Mouse (Mus musculus) gastrocnemius, postnatal 14 days (tissue): Measurements from ENCODE around the gene Zfp518a. TPM values are rescaled to one million over a fixed set of nuclear protein-coding genes. Genes with fewer than 3 reads are reported as not detected.

Source experiments
- DNase-seq: peaks from one replicate; pipeline ENCODE4 v3.0.0; 2021; ENCODE audit warnings: mixed read lengths
- intact Hi-C: fragments of 180-260 bp; cut with DNase I; formaldehyde crosslinking; loops from one replicate; pipeline ENCODE4 v1.15.1; 2025; ENCODE audit warnings: low total_unique reads
- long read RNA-seq, 2 experiments: library from polyadenylated mRNA; stranded (forward); transcript quantifications; one replicate each; pipeline ENCODE4 v2.0.0; 2021
- total RNA-seq, 2 experiments: library from RNA; stranded (reverse); gene quantifications; 2 replicates each; pipeline ENCODE4 v1.2.3; 2021

Gene Zfp518a
- 1 to 10 TPM; 5.1 to 5.7 TPM for total RNA-seq
- long read RNA-seq, experiment 1, partial matches to known transcripts = 0 of 2 reads
- long read RNA-seq, experiment 1, other reads (novel, unspliced or antisense) = 2 of 2 reads
- long read RNA-seq, experiment 2, full-length matches to known transcripts = 1 of 4 reads
- long read RNA-seq, experiment 2, partial matches to known transcripts = 0 of 4 reads
- long read RNA-seq, experiment 2, other reads (novel, unspliced or antisense) = 3 of 4 reads

- intact Hi-C loops = no loop called here
- peak; percentile 88 for DNase-seq
These were observed at the start of gene Zfp518a for GRCm38 (mm10) chr19:40894519-40895392. Gene Zfp518a (plus strand): TSS chr19:40894705.

- no peak for DNase-seq
- intact Hi-C loops = no loop called here
These were observed 49.8 kb upstream of the Zfp518a start for GRCm38 (mm10) chr19:40844731-40845130.

GRCm38 (mm10) chr19:40849391-40849790 lies 45.1 kb upstream of the Zfp518a start:
- intact Hi-C loops = no loop called here
- no peak for DNase-seq

GRCm38 (mm10) chr19:40859555-40859954 lies 35.0 kb upstream of the Zfp518a start:
- no peak for DNase-seq
- intact Hi-C loops = no loop called here

- intact Hi-C loops = no loop called here
- no peak for DNase-seq
These were observed 26.2 kb upstream of the Zfp518a start for GRCm38 (mm10) chr19:40868284-40868683.

GRCm38 (mm10) chr19:40869425-40870105 lies 24.9 kb upstream of the Zfp518a start:
- no peak for DNase-seq
- intact Hi-C loops = no loop called here

GRCm38 (mm10) chr19:40872955-40873665 lies 21.4 kb upstream of the Zfp518a start:
- DNase-seq = peak; percentile 90
- intact Hi-C loops = no loop called here

- DNase-seq = no peak
- intact Hi-C loops = no loop called here
These were observed 12.8 kb upstream of the Zfp518a start for GRCm38 (mm10) chr19:40881700-40882099.

GRCm38 (mm10) chr19:40888887-40889286 lies 5.6 kb upstream of the Zfp518a start:
- intact Hi-C loops = no loop called here
- DNase-seq = no peak

GRCm38 (mm10) chr19:40894071-40894506 lies 416 bp upstream of the Zfp518a start:
- intact Hi-C loops = no loop called here
- peak; percentile 6 for DNase-seq

- intact Hi-C loops = no loop called here
These were observed 843 bp downstream of the Zfp518a start for GRCm38 (mm10) chr19:40895393-40895703.

GRCm38 (mm10) chr19:40931581-40932369 lies 37.3 kb downstream of the Zfp518a start:
- DNase-seq = no peak
- intact Hi-C loops = no loop called here

More at GRCm38 (mm10) chr19:40895393-40895703, 843 bp downstream of the Zfp518a start:
- no peak for DNase-seq

- no peak for DNase-seq
- intact Hi-C loops = no loop called here
These were observed 40.9 kb downstream of the Zfp518a start for GRCm38 (mm10) chr19:40935376-40935775.

GRCm38 (mm10) chr19:40936038-40936437 lies 41.5 kb downstream of the Zfp518a start:
- DNase-seq = no peak
- intact Hi-C loops = no loop called here

GRCm38 (mm10) chr19:40943552-40943951 lies 49.0 kb downstream of the Zfp518a start:
- DNase-seq = no peak
- intact Hi-C loops = no loop called here

- intact Hi-C loops = no loop called here
- DNase-seq = no peak
These were observed 52.6 kb downstream of the Zfp518a start for GRCm38 (mm10) chr19:40946937-40947577.

GRCm38 (mm10) chr19:40958981-40959380 lies 64.5 kb downstream of the Zfp518a start:
- intact Hi-C loops = no loop called here
- DNase-seq = no peak

GRCm38 (mm10) chr19:40962988-40963387 lies 68.5 kb downstream of the Zfp518a start:
- intact Hi-C loops = loop anchor here (5.0 kb wide), 1 partner anchor 54 kb away; no protein-coding TSS in a partner anchor
- peak; percentile 43 for DNase-seq
